Mouse (Mus musculus) thymus, adult 2 months (tissue): ENCODE results near the gene Hba-a1. TPM values are rescaled to one million over a fixed set of nuclear protein-coding genes. Genes with fewer than 3 reads are reported as not detected.
"Not testable (repeated sequence)": the region's sequence is repeated elsewhere in the genome, so short reads cannot be mapped to it uniquely, and the experiment has no call there.

Experiments
- DNase-seq: peaks from one replicate; pipeline ENCODE4 v3.0.0; 2021
- H3K27ac ChIP-seq: fragments of 200-500 bp; 2 replicates; pipeline ENCODE4 v1.5.1; 2012; ENCODE audit warnings: low read length, control low read depth; ENCODE audit not compliant: control insufficient read depth, insufficient read depth
- H3K27me3 ChIP-seq: fragments of 200-500 bp; 2 replicates; pipeline ENCODE4 v1.6.1; 2012; ENCODE audit warnings: mild to moderate bottlenecking, low read length, moderate library complexity, mixed read lengths; ENCODE audit not compliant: control insufficient read depth, insufficient read depth
- H3K36me3 ChIP-seq: fragments of 200-500 bp; 2 replicates; pipeline ENCODE4 v1.6.1; 2012; ENCODE audit warnings: mild to moderate bottlenecking, low read length, moderate library complexity; ENCODE audit not compliant: control insufficient read depth, insufficient read depth
- H3K4me1 ChIP-seq: fragments of 200-500 bp; replicated peaks from 2 replicates; pipeline ENCODE4 v1.6.1; 2012; ENCODE audit warnings: low read length; ENCODE audit not compliant: control insufficient read depth, insufficient read depth
- H3K4me3 ChIP-seq: fragments of 200-500 bp; 2 replicates; pipeline ENCODE4 v1.5.1; 2012; ENCODE audit warnings: mild to moderate bottlenecking, low read length, control low read depth, moderate library complexity; ENCODE audit not compliant: control insufficient read depth, insufficient read depth
- CTCF ChIP-seq: fragments of 200-500 bp; IDR thresholded peaks from 2 replicates; pipeline ENCODE4 v1.5.1; 2012; ENCODE audit warnings: mild to moderate bottlenecking, control low read depth, low read length, moderate library complexity, borderline replicate concordance; ENCODE audit not compliant: control insufficient read depth, poor library complexity, insufficient read depth; ENCODE audit errors: extremely low read depth
- POLR2A ChIP-seq: fragments of 200-500 bp; IDR thresholded peaks from 2 replicates; pipeline ENCODE4 v1.6.1; 2012; ENCODE audit warnings: mild to moderate bottlenecking, low read length, control low read depth, moderate library complexity; ENCODE audit not compliant: control insufficient read depth, poor library complexity, insufficient read depth; ENCODE audit errors: extremely low read depth
- WGBS: fragments of 180-500 bp; shearing (Covaris S2); methylation state at CpG from one replicate; pipeline ENCODE4 v1.1.7; 2018; 5-methylcytosine and 5-hydroxymethylcytosine counted together
- polyA plus RNA-seq: library from polyadenylated mRNA; depleted of rRNA; stranded (reverse); fragments of >200 nt; gene quantifications from 2 replicates; pipeline ENCODE4 v1.2.3, GENCODE M21; 2012; rRNA removed

Hba-a1 gene
- 1,371 and 1,698 TPM in 2 replicates for polyA plus RNA-seq

DNA sequence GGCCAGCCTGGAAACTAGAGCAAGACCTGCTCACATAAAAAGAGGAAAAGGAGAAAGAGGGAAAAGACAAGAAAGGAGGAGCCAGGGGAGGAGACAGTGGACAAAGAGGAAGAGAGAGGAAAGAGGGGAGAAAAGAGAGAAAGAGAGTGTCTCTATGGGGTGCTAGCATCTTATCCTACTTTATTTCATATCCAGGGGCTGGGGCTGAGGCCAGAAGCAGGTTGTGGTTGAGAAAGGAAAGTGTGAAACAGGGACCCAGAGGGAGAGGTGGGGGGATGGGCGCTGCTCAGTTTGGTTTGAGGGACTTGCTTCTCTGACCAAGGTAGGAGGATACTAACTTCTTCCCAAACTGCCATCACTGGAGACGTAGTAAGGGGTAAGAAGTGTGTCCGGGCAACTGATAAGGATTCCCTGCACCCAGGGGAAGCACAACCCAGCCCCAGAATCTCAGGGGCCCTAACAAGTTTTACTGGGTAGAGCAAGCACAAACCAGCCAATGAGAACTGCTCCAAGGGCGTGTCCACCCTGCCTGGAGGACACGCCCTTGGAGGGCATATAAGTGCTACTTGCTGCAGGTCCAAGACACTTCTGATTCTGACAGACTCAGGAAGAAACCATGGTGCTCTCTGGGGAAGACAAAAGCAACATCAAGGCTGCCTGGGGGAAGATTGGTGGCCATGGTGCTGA is at the start of gene Hba-a1:
Gene Hba-a1 (plus strand): TSS at position 421 of the 687 bp plus-strand sequence.
- DNase-seq, H3K4me3 ChIP-seq, H3K27me3 ChIP-seq, H3K36me3 ChIP-seq, H3K4me1 ChIP-seq, H3K27ac ChIP-seq: not testable (repeated sequence)
- WGBS: 60% methylated on average over 1 of the region's 5 CpGs

- TF ChIP-seq CTCF (no peak), POLR2A (no peak)
- Histone ChIP-seq H3K4me3 (no peak overlapping the region), H3K27me3 (no peaks in the 10 kb centered on the region), H3K36me3 (peaks cover 22% of the 10 kb centered on the region; the same call in 1 of the 2 replicates), H3K27ac (no peak overlapping the region), H3K4me1 (no peaks in the 10 kb centered on the region; the same call in 1 of the 2 replicates)
- WGBS: 100% methylated on average over 3 of the region's 3 CpGs
- no peak for DNase-seq
Observed at GRCm38 (mm10) chr11:32233895-32234294, 49.4 kb upstream of the Hba-a1 start.

GRCm38 (mm10) chr11:32234816-32235485 is 48.4 kb upstream of the Hba-a1 start:
- H3K4me1 ChIP-seq: no peaks in the 10 kb centered on the region; the same call in 1 of the 2 replicates
- DNase-seq: no peak
- no peak overlapping the region for H3K4me3 ChIP-seq
- TF ChIP-seq POLR2A (no peak), CTCF (no peak)
- peaks cover 22% of the 10 kb centered on the region; the same call in 1 of the 2 replicates for H3K36me3 ChIP-seq
- H3K27me3 ChIP-seq: no peaks in the 10 kb centered on the region
- 97% methylated on average over 6 of the region's 6 CpGs for WGBS
- H3K27ac ChIP-seq: no peak overlapping the region

DNA sequence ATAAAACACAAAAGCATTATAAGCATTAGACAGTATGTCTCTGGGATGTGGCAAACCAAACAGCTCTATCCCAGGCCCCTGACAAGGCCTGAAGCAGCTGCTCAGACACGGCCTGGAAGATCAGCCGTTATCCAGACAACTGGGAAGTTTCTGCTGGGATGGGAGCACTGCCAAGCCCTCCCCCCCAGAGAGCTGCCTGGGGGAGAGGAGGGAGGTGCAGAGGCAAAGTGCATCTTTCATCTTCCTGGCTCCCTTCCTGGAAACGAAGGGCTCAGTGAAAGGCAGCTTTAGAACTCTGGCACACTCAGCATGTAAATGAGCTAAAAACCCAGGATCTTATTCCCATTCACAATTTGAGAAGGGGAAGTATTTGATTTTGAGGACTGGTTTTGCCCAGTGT is 47.7 kb upstream of the Hba-a1 start:
- no peak for DNase-seq
- H3K27ac ChIP-seq: no peak overlapping the region
- peaks cover 18% of the 10 kb centered on the region; the same call in 1 of the 2 replicates for H3K36me3 ChIP-seq
- 92% methylated on average over 3 of the region's 3 CpGs for WGBS
- no peak overlapping the region for H3K4me3 ChIP-seq
- TF ChIP-seq CTCF: no peak
- TF ChIP-seq POLR2A: no peak
- no peaks in the 10 kb centered on the region for H3K27me3 ChIP-seq
- H3K4me1 ChIP-seq: no peaks in the 10 kb centered on the region; the same call in 1 of the 2 replicates

DNA sequence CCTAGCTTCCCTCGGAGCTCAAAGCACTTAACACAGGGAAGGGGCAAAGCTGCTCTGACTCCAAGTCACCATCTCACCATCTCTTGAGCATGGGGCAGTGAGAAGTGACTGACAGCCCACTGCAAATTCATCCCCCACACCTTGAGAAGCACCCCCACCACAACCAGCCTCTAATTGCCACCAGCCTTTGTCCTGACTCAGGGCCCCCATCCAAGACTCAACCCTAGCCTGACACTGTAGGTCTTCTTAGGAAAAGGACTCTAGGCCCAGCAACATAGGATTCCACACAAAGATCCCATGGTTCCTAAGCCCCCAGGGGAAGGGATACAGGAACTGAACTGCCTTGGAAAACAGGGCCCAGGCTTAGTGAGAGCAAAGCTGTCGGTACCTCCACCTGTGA is 47.2 kb upstream of the Hba-a1 start:
- no peak overlapping the region for H3K4me3 ChIP-seq
- TF ChIP-seq POLR2A: no peak
- no peak for TF ChIP-seq CTCF
- DNase-seq: no peak
- peaks cover 18% of the 10 kb centered on the region; the same call in 1 of the 2 replicates for H3K36me3 ChIP-seq
- H3K4me1 ChIP-seq: no peaks in the 10 kb centered on the region; the same call in 1 of the 2 replicates
- WGBS: 97% methylated on average over 2 of the region's 2 CpGs
- no peaks in the 10 kb centered on the region for H3K27me3 ChIP-seq
- no peak overlapping the region for H3K27ac ChIP-seq

- H3K4me3 ChIP-seq: no peak overlapping the region
- no peak for TF ChIP-seq POLR2A
- peak; percentile 24; the same call in 1 of the 2 replicates for TF ChIP-seq CTCF
- peaks cover 14% of the 10 kb centered on the region for H3K36me3 ChIP-seq
- DNase-seq: peak; percentile 37
- no peak overlapping the region for H3K27ac ChIP-seq
- 88% methylated on average over 9 of the region's 9 CpGs for WGBS
- no peaks in the 10 kb centered on the region; the same call in 1 of the 2 replicates for H3K4me1 ChIP-seq
- no peaks in the 10 kb centered on the region for H3K27me3 ChIP-seq
Observed at GRCm38 (mm10) chr11:32236712-32237410, 46.5 kb upstream of the Hba-a1 start.
